Mouse (Mus musculus) adipose tissue, adult 10 weeks (tissue): ENCODE results near the gene 4930596D02Rik. TPM values are rescaled to one million over a fixed set of nuclear protein-coding genes. Genes with fewer than 3 reads are reported as not detected.

Source experiments
- polyA plus RNA-seq: library from polyadenylated mRNA; stranded (reverse); fragments of 350-450 nt; fragmentation: Illumina TruSeq; extraction: RNeasy Lipid Tissue Mini Kit (QIAGEN cat#74804); gene quantifications from one replicate; pipeline ENCODE4 v1.2.3, GENCODE M21; 2014; ENCODE audit warnings: low read depth, low replicate concordance

4930596D02Rik gene
- polyA plus RNA-seq: 1.1 TPM

DNA sequence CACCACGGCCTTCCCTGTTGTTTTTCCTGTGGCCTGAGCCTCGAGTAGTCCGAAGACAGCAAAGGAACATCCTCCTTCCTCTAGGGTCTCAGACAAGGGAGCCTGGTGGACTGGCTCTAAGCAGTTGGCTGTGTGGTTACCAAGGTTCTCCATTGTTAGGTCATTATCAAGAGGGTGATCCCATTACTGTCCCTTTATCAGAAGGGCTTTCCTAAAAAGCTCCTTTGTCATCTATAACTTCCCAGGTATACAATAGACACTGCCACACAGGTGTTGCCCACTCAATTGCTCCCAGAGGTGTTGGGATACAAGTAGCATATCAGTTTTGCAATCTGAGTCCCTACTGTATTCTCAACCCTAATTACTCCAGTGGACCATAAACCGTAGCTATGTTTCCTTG lies at the start of gene 4930596D02Rik:
4930596D02Rik (minus strand) TSS at position 101 of the 400 bp plus-strand sequence.

